Mouse (Mus musculus) megakaryocyte-erythroid progenitor cell, adult 5 weeks (primary cell): ENCODE measurements around the gene A930002H24Rik. TPM values are rescaled to one million over a fixed set of nuclear protein-coding genes. Genes with fewer than 3 reads are reported as not detected.

Source experiments
- polyA plus RNA-seq: library from polyadenylated mRNA; stranded (reverse); fragments of >175 nt; gene quantifications from 2 replicates; pipeline ENCODE4 v1.2.3, GENCODE M21; 2012

A930002H24Rik gene
- 0.54 and 0.55 TPM in 2 replicates for polyA plus RNA-seq

GRCm38 (mm10) chr17:63863647-63864149 is at the start of gene A930002H24Rik:
TSS of gene A930002H24Rik (minus strand) at chr17:63863791.

GRCm38 (mm10) chr17:63863012-63863630 is 470 bp downstream of the A930002H24Rik start, which contains the start of gene Fer:
TSS of gene Fer (plus strand) at chr17:63863062.

Other genes starting within 250 kb of the A930002H24Rik start
- gene Fer, start 729 bp downstream of the A930002H24Rik start, polyA plus RNA-seq: 0.56 and 0.62 TPM in 2 replicates